Mouse (Mus musculus) forebrain, embryonic 10.5 days (tissue): ENCODE measurements at regions not wholly inside any gene's neighbourhood (a gene's known extent, or its start where the extent isn't known, plus 50 kb on each side); places are given as distances from the start of the nearest gene placed in this dataset.

Source experiments
- DNase-seq: peaks from one replicate; pipeline ENCODE4 v3.0.0-alpha.2; 2017; ENCODE audit warnings: low spot score; ENCODE audit errors: extremely low spot score
- H3K27ac ChIP-seq: fragments of 300-500 bp; sonication (generic); 2 replicates; pipeline ENCODE4 v1.5.1; 2016; ENCODE audit warnings: mild to moderate bottlenecking
- H3K27me3 ChIP-seq: fragments of 300-500 bp; sonication (generic); 2 replicates; pipeline ENCODE4 v1.6.1; 2016; ENCODE audit warnings: mild to moderate bottlenecking; ENCODE audit not compliant: poor library complexity, severe bottlenecking
- H3K36me3 ChIP-seq: fragments of 300-500 bp; sonication (generic); replicated peaks from 2 replicates; pipeline ENCODE4 v1.6.1; 2016; ENCODE audit warnings: mild to moderate bottlenecking, moderate library complexity
- H3K4me1 ChIP-seq: fragments of 300-500 bp; sonication (generic); 2 replicates; pipeline ENCODE4 v1.6.1; 2016
- H3K4me3 ChIP-seq: fragments of 300-500 bp; sonication (generic); 2 replicates; pipeline ENCODE4 v1.5.1; 2016; ENCODE audit warnings: mild to moderate bottlenecking, moderate library complexity
- H3K9me3 ChIP-seq: fragments of 300-500 bp; sonication (generic); 2 replicates; pipeline ENCODE4 v1.6.1; 2016; ENCODE audit warnings: mild to moderate bottlenecking, moderate library complexity
- WGBS: fragments of 180-500 bp; shearing (Covaris S2); methylation state at CpG from one replicate; pipeline ENCODE4 v1.1.7; 2016; 5-methylcytosine and 5-hydroxymethylcytosine counted together

- no peak for DNase-seq
- Histone ChIP-seq H3K27me3 (no peaks in the 10 kb centered on the region), H3K36me3 (no peaks in the 10 kb centered on the region), H3K4me1 (no peaks in the 10 kb centered on the region), H3K9me3 (no peaks in the 10 kb centered on the region), H3K27ac (no peak overlapping the region), H3K4me3 (no peak overlapping the region)
- WGBS: 90% methylated on average over 5 of the region's 5 CpGs
Observed at GRCm38 (mm10) chr11:34153749-34154525, 54.0 kb downstream of the Foxi1 start.

DNA sequence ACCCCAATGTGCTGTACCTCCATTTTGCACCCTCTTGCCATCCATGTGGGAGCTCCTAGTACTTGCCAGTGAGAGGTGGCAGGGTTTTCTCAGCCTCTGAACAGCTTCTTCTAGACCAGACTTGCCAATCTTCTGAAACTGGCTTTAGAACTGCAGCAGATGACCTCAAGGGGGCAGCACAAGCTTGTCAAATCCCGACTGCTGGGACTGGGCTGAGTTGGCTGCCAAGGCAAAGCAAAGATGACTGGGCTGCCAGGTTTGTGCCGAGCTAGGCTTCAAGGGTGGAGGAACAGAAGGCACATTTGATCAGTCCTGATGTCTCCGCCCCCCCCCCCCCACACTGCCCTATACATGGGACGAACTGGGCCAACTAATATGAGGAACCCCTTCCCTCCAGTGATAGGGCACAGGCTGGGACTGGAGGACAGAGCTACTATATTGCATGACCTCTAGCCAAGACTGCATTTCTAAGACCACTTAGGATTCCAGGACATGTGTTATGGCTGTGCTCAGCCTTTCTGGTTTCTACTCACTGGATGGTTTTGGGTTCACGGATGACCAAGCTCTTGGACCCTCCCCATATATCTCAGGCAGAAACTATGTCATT is 51.1 kb upstream of the 4930469K13Rik start:
- Histone ChIP-seq H3K4me1 (peaks cover 3% of the 10 kb centered on the region), H3K27ac (no peak overlapping the region), H3K9me3 (no peaks in the 10 kb centered on the region), H3K36me3 (no peaks in the 10 kb centered on the region), H3K27me3 (no peaks in the 10 kb centered on the region; the same call in 1 of the 2 replicates), H3K4me3 (no peak overlapping the region)
- whole genome bisulfite sequencing: 39% methylated on average over 5 of the region's 5 CpGs
- peak; percentile 67 for DNase-seq
